Mouse (Mus musculus): ENCODE data around the gene Ppp6r1. TPM values are rescaled to one million over a fixed set of nuclear protein-coding genes. Genes with fewer than 3 reads are reported as not detected.
A peak's percentile ranks its signal among the peaks of the same experiment; 100 is the strongest.

Gene Ppp6r1
- total and polyA plus RNA-seq, 3 experiments = 89.5 to 167 TPM; not detected in 1

GRCm38 (mm10) chr7:4630198-4630597 is 28.6 kb downstream of the Ppp6r1 start (continued):
- TF ChIP-seq MYB (IDR thresholded peaks at IDR 0.05; ENCODE audit: low read depth, low read length) = no peak

DNA sequence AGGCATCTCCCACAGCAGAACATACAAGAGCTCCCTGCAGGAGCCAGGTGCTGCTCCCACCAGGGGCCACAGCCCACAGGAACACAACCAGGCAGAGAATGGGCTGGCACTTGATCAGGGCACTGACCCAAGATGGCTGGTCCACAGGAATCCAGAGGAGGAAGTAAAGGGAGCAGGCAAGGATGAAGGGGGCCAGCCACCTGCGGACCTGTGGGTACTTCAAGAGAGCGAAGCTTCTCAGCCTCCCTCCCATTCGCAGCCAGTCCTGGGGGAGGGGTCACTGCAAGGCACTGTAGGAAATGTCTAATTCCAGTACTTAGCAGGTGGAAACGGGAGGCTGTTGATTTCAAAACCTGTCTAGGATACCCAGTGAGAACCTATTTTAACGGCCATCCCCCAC is 29.2 kb downstream of the Ppp6r1 start:
- Histone ChIP-seq H3K9me3 (replicated peaks; ENCODE audit: insufficient read depth, low read length) (no peaks in the 10 kb centered on the region), H3K36me3 (ENCODE audit: control insufficient read depth in 1 of 2, insufficient read depth in 2 of 2, low read length in 2 of 2) (peaks cover 9 to 34% of the 10 kb centered on the region in 2 experiments), H3K4me1 (ENCODE audit: control insufficient read depth in 1 of 2, insufficient read depth in 2 of 2, low read length in 2 of 2) (peaks cover 8 to 33% of the 10 kb centered on the region in 2 experiments), H3K9ac (ENCODE audit: control insufficient read depth, low read depth, low read length, poor library complexity, severe bottlenecking) (no peak overlapping the region), H3K27me3 (ENCODE audit: control insufficient read depth in 1 of 2, insufficient read depth in 2 of 2, low read length in 2 of 2) (no peaks in the 10 kb centered on the region), H3K27ac (ENCODE audit: control insufficient read depth, low read depth, low read length) (peak overlapping the region; percentile 46), H3K4me3 (ENCODE audit: control insufficient read depth in 1 of 2, insufficient read depth in 1 of 2, low read depth in 2 of 2, low read length in 2 of 2) (no peak overlapping the region), H3K79me2 (ENCODE audit: control insufficient read depth, insufficient read depth, low read length, poor library complexity) (no peaks in the 10 kb centered on the region)
- TF ChIP-seq BHLHE40 (IDR thresholded peaks at IDR 0.05; ENCODE audit: borderline replicate concordance, low read depth, low read length) = no peak
- DNase-seq (ENCODE audit: low read depth, low spot score) = no peak

DNA sequence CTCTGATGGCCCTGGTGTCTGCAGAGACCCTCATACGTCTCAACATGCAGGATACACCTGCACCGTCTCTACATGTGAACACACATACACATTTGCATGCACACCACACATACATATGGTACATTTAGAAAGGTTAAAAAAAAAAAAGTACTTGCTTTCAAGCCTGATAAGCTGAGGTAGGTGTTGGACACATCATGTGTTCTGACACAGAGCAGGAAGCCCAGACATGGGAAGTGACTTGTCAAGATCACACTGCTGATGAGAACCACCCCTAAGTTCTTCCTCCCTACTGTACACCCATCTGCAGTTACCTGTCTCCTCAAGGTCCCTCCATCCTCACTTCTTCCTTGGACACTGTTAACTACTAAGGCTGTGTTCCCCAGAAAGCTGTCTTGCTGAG is 32.9 kb downstream of the Ppp6r1 start:
- H3K4me1 ChIP-seq (ENCODE audit: control insufficient read depth in 1 of 2, insufficient read depth in 2 of 2, low read length in 2 of 2) = peaks cover 6 to 26% of the 10 kb centered on the region in 2 experiments

GRCm38 (mm10) chr7:4624343-4624742 is 34.5 kb downstream of the Ppp6r1 start:
- Histone ChIP-seq H3K9me3 (replicated peaks; ENCODE audit: insufficient read depth, low read length) (no peaks in the 10 kb centered on the region), H3K79me2 (ENCODE audit: control insufficient read depth, insufficient read depth, low read length, poor library complexity) (no peaks in the 10 kb centered on the region), H3K36me3 (ENCODE audit: control insufficient read depth in 1 of 2, insufficient read depth in 2 of 2, low read length in 2 of 2) (peaks cover 0 to 5% of the 10 kb centered on the region in 2 experiments; a peak in 2 of 4 replicates), H3K27ac (ENCODE audit: control insufficient read depth, low read depth, low read length) (no peak overlapping the region), H3K9ac (ENCODE audit: control insufficient read depth, low read depth, low read length, poor library complexity, severe bottlenecking) (no peak overlapping the region), H3K4me1 (ENCODE audit: control insufficient read depth in 1 of 2, insufficient read depth in 2 of 2, low read length in 2 of 2) (peaks cover 0 to 11% of the 10 kb centered on the region in 2 experiments; a peak in 2 of 4 replicates), H3K4me3 (ENCODE audit: control insufficient read depth in 1 of 2, insufficient read depth in 1 of 2, low read depth in 2 of 2, low read length in 2 of 2) (no peak overlapping the region), H3K27me3 (ENCODE audit: control insufficient read depth in 1 of 2, insufficient read depth in 2 of 2, low read length in 2 of 2) (no peaks in the 10 kb centered on the region)
- DNase-seq (ENCODE audit: low read depth, low spot score) = peak; percentile 36
- peak; percentile 37 for TF ChIP-seq SMC3 (IDR thresholded peaks at IDR 0.05; ENCODE audit: low read depth, low read length)
- TF ChIP-seq CTCF (IDR thresholded peaks at IDR 0.05 in 2 of 3, conservative IDR thresholded peaks at IDR 0.05 in 1 of 3; ENCODE audit: control insufficient read depth in 1 of 3, insufficient read depth in 1 of 3, low read depth in 2 of 3, low read length in 3 of 3, poor library complexity in 1 of 3, severe bottlenecking in 1 of 3) = peak in 2 of 3 experiments; percentile 14 to 39; a peak in 2 of 6 replicates
- TF ChIP-seq NELFE (IDR thresholded peaks at IDR 0.05; ENCODE audit: low read depth, low read length) = no peak
- peak; percentile 23 for TF ChIP-seq RAD21 (IDR thresholded peaks at IDR 0.05; ENCODE audit: low read depth, low read length)
- no peak for TF ChIP-seq TAL1 (IDR thresholded peaks at IDR 0.05; ENCODE audit: low read length)
- TF ChIP-seq GABPA (IDR thresholded peaks at IDR 0.05; ENCODE audit: low read depth, low read length) = no peak

More for the DNA sequence above, 32.9 kb downstream of the Ppp6r1 start:
- H3K4me3 ChIP-seq (ENCODE audit: control insufficient read depth in 1 of 2, insufficient read depth in 1 of 2, low read depth in 2 of 2, low read length in 2 of 2) = no peak overlapping the region
- peaks cover 0 to 19% of the 10 kb centered on the region in 2 experiments; a peak in 3 of 4 replicates for H3K36me3 ChIP-seq (ENCODE audit: control insufficient read depth in 1 of 2, insufficient read depth in 2 of 2, low read length in 2 of 2)
- no peaks in the 10 kb centered on the region for H3K27me3 ChIP-seq (ENCODE audit: control insufficient read depth in 1 of 2, insufficient read depth in 2 of 2, low read length in 2 of 2)
- H3K79me2 ChIP-seq (ENCODE audit: control insufficient read depth, insufficient read depth, low read length, poor library complexity) = no peaks in the 10 kb centered on the region
- TF ChIP-seq SIN3A (IDR thresholded peaks at IDR 0.05; ENCODE audit: low read length) (no peak), POLR2A (IDR thresholded peaks at IDR 0.05; ENCODE audit: control insufficient read depth in 1 of 2, insufficient read depth in 1 of 2, low read depth in 1 of 2, low read length in 2 of 2, poor library complexity in 1 of 2) (no peak; a peak in 1 of 4 replicates), MAZ (IDR thresholded peaks at IDR 0.05; ENCODE audit: low read depth, low read length) (no peak), ZMIZ1 (IDR thresholded peaks at IDR 0.05; ENCODE audit: low read depth, low read length) (peak; percentile 16; the same call in 1 of the 2 replicates), E2F4 (IDR thresholded peaks at IDR 0.05; ENCODE audit: borderline replicate concordance, low read depth, low read length) (no peak), EP300 (IDR thresholded peaks at IDR 0.05; ENCODE audit: low read depth in 1 of 2, low read length in 2 of 2) (no peak), RCOR1 (IDR thresholded peaks at IDR 0.05; ENCODE audit: low read depth, low read length) (no peak), USF1 (IDR thresholded peaks at IDR 0.05; ENCODE audit: low read depth, low read length) (peak; percentile 49), ZC3H11A (IDR thresholded peaks at IDR 0.05; ENCODE audit: low read depth, low read length) (no peak), CTCF (IDR thresholded peaks at IDR 0.05 in 2 of 3, conservative IDR thresholded peaks at IDR 0.05 in 1 of 3; ENCODE audit: control insufficient read depth in 1 of 3, insufficient read depth in 1 of 3, low read depth in 2 of 3, low read length in 3 of 3, poor library complexity in 1 of 3, severe bottlenecking in 1 of 3) (no peak), ELF1 (IDR thresholded peaks at IDR 0.05; ENCODE audit: low read depth, low read length) (no peak), TCF12 (IDR thresholded peaks at IDR 0.05; ENCODE audit: low read depth, low read length) (no peak), NRF1 (IDR thresholded peaks at IDR 0.05; ENCODE audit: insufficient read depth, low read depth, low read length, poor library complexity, severe bottlenecking) (no peak), ETS1 (IDR thresholded peaks at IDR 0.05; ENCODE audit: low read depth, low read length) (0 out of 2 replicates have a peak, but pooled peaks have one; percentile 31), ZNF384 (IDR thresholded peaks at IDR 0.05; ENCODE audit: low read depth, low read length) (peak; percentile 75), TBP (IDR thresholded peaks at IDR 0.05; ENCODE audit: low read depth, low read length) (no peak), RAD21 (IDR thresholded peaks at IDR 0.05; ENCODE audit: low read depth, low read length) (no peak), ZKSCAN1 (IDR thresholded peaks at IDR 0.05; ENCODE audit: low read depth, low read length) (no peak)
- no peak overlapping the region for H3K27ac ChIP-seq (ENCODE audit: control insufficient read depth, low read depth, low read length)
- no peak overlapping the region for H3K9ac ChIP-seq (ENCODE audit: control insufficient read depth, low read depth, low read length, poor library complexity, severe bottlenecking)
- DNase-seq (ENCODE audit: low read depth, low spot score) = peak; percentile 62
- no peaks in the 10 kb centered on the region for H3K9me3 ChIP-seq (replicated peaks; ENCODE audit: insufficient read depth, low read length)

Data from MEL (cell line).